Mouse (Mus musculus) hindbrain, embryonic 11.5 days (tissue): ENCODE measurements around the gene Sat2. TPM values are rescaled to one million over a fixed set of nuclear protein-coding genes. Genes with fewer than 3 reads are reported as not detected.
A peak's percentile ranks its signal among the peaks of the same experiment; 100 is the strongest.

ENCODE experiments used
- ATAC-seq: fragments of 200-750 bp; cut with Nextera tagmentation; 2 replicates; pipeline ENCODE4 v1.8.0; 2017; ENCODE audit warnings: mild to moderate bottlenecking, moderate TSS enrichment, moderate library complexity; ENCODE audit not compliant: low FRiP score
- DNase-seq: peaks from one replicate; pipeline ENCODE4 v3.0.0-alpha.2; 2015; ENCODE audit warnings: low spot score
- H3K27ac ChIP-seq: fragments of 300-500 bp; sonication (generic); 2 replicates; pipeline ENCODE4 v1.5.1; 2014; ENCODE audit warnings: mild to moderate bottlenecking, low read depth, low read length
- H3K27me3 ChIP-seq: fragments of 300-500 bp; sonication (generic); 2 replicates; pipeline ENCODE4 v1.6.1; 2014; ENCODE audit warnings: mild to moderate bottlenecking, low read length, moderate library complexity, mixed read lengths; ENCODE audit not compliant: control insufficient read depth, insufficient read depth
- H3K36me3 ChIP-seq: fragments of 300-500 bp; sonication (generic); 2 replicates; pipeline ENCODE4 v1.6.1; 2014; ENCODE audit warnings: mild to moderate bottlenecking, low read length, moderate library complexity, mixed read lengths; ENCODE audit not compliant: control insufficient read depth, insufficient read depth
- H3K4me1 ChIP-seq: fragments of 300-500 bp; sonication (generic); replicated peaks from 2 replicates; pipeline ENCODE4 v1.6.1; 2014; ENCODE audit warnings: low read length, mixed read lengths; ENCODE audit not compliant: control insufficient read depth, insufficient read depth
- H3K4me2 ChIP-seq: fragments of 300-500 bp; sonication (generic); replicated peaks from 2 replicates; pipeline ENCODE4 v1.6.1; 2014; ENCODE audit warnings: mild to moderate bottlenecking, low read depth, low read length
- H3K4me3 ChIP-seq: fragments of 300-500 bp; sonication (generic); 2 replicates; pipeline ENCODE4 v1.5.1; 2014; ENCODE audit warnings: low read depth, low read length
- H3K9ac ChIP-seq: fragments of 300-500 bp; sonication (generic); 2 replicates; pipeline ENCODE4 v1.6.1; 2014; ENCODE audit warnings: low read depth, low read length
- H3K9me3 ChIP-seq: fragments of 300-500 bp; sonication (generic); 2 replicates; pipeline ENCODE4 v1.6.1; 2016; ENCODE audit warnings: low read length; ENCODE audit not compliant: control insufficient read depth
- WGBS: fragments of 180-500 bp; shearing (Covaris S2); extraction: QIAGEN DNeasy Blood & Tissue Kit; methylation state at CpG from one replicate; pipeline ENCODE4 v1.1.7; 2014; 5-methylcytosine and 5-hydroxymethylcytosine counted together
- polyA plus RNA-seq: library from polyadenylated mRNA; unstranded; fragments of >200 nt; fragmentation: Nextera tagmentation; extraction: Ambion mirVana; gene quantifications from 2 replicates; pipeline ENCODE4 v1.2.1, GENCODE M21; 2014

Sat2 gene
- polyA plus RNA-seq, 1 experiment from 2014 or later, result 20.6 TPM

GRCm38 (mm10) chr11:69591899-69592637 is 29.8 kb upstream of the Sat2 start:
- ATAC-seq (no peak), DNase-seq (no peak)
- WGBS, result 86% methylated on average over 7 of the region's 7 CpGs
- Histone ChIP-seq H3K27me3 (no peaks in the 10 kb centered on the region), H3K4me1 (no peaks in the 10 kb centered on the region), H3K4me3 (no peak overlapping the region), H3K4me2 (no peak overlapping the region), H3K27ac (no peak overlapping the region), H3K36me3 (peaks cover 12% of the 10 kb centered on the region; the same call in 1 of the 2 replicates), H3K9me3 (no peaks in the 10 kb centered on the region), H3K9ac (no peak overlapping the region)

- Histone ChIP-seq H3K27me3 (no peaks in the 10 kb centered on the region), H3K9me3 (no peaks in the 10 kb centered on the region), H3K4me2 (no peak overlapping the region)
Measured at GRCm38 (mm10) chr11:69592799-69593198, 29.0 kb upstream of the Sat2 start.

GRCm38 (mm10) chr11:69594853-69595252 is 27.0 kb upstream of the Sat2 start:
- ATAC-seq (no peak), DNase-seq (no peak)
- H3K4me3 ChIP-seq, result no peak overlapping the region
- WGBS, result 96% methylated on average over 6 of the region's 6 CpGs
- no peaks in the 10 kb centered on the region for H3K27me3 ChIP-seq
- H3K36me3 ChIP-seq, result no peaks in the 10 kb centered on the region
- no peaks in the 10 kb centered on the region for H3K9me3 ChIP-seq
- no peak overlapping the region for H3K9ac ChIP-seq
- H3K4me2 ChIP-seq, result no peak overlapping the region
- peaks cover 3% of the 10 kb centered on the region; the same call in 1 of the 2 replicates for H3K4me1 ChIP-seq
- H3K27ac ChIP-seq, result no peak overlapping the region

More at GRCm38 (mm10) chr11:69592799-69593198, 29.0 kb upstream of the Sat2 start:
- 92% methylated on average over 4 of the region's 4 CpGs for WGBS
- Histone ChIP-seq H3K36me3 (peaks cover 10% of the 10 kb centered on the region; the same call in 1 of the 2 replicates), H3K4me1 (no peaks in the 10 kb centered on the region), H3K27ac (no peak overlapping the region), H3K9ac (no peak overlapping the region), H3K4me3 (no peak overlapping the region)
- ATAC-seq (no peak), DNase-seq (no peak)

DNA sequence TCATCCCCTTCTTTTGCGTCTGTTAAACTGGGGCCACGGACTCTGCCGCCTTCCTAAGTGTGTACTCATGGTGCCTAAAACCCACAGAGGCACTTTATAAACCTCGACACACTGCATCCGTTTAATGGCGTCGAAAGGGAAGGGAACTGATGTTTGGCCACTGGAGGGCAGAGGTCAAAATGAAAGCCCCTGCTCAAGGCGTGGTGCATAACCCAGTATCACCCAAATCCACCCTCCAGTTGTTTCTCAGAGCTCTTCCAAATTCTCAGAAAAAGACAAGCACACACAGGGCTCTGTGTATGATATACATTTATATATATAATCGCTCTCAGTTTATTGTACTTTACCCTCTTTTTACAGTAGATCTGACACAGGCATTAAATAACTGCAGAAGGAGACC is 22.4 kb upstream of the Sat2 start:
- Histone ChIP-seq H3K4me2 (no peak overlapping the region), H3K27me3 (peaks cover 2% of the 10 kb centered on the region; the same call in 1 of the 2 replicates), H3K27ac (no peak overlapping the region), H3K4me3 (no peak overlapping the region), H3K9ac (no peak overlapping the region), H3K36me3 (no peaks in the 10 kb centered on the region), H3K4me1 (peaks cover 3% of the 10 kb centered on the region; the same call in 1 of the 2 replicates), H3K9me3 (no peaks in the 10 kb centered on the region)
- 5% methylated on average over 9 of the region's 9 CpGs for WGBS
- no peak for DNase-seq
- ATAC-seq, result no peak

DNA sequence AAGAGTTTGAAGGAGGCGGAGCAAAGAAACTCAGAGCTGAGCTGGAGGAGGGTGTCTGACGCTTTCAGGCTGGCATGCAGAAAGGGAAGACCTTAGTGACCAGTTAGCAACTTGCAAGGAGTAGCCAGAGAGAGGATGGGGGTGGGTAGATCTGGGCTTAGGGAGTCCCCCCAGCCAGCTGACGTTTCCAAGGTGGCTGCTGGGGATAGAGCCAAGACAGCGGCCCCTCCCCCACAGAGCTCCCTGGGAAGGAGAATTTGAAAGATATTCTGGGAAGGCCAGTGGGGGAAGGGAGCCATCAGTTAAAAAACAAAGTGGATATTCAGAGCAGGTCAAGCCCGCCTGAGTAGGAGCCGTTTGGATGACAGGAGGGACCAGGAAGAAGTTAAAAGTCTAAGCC is 21.7 kb upstream of the Sat2 start:
- Histone ChIP-seq H3K4me2 (peak overlapping the region; percentile 8; the same call in 1 of the 2 replicates), H3K4me1 (peaks cover 6% of the 10 kb centered on the region), H3K9ac (no peak overlapping the region; the same call in 1 of the 2 replicates), H3K27ac (no peak overlapping the region), H3K36me3 (no peaks in the 10 kb centered on the region), H3K27me3 (peaks cover 5% of the 10 kb centered on the region; the same call in 1 of the 2 replicates), H3K9me3 (no peaks in the 10 kb centered on the region), H3K4me3 (no peak overlapping the region)
- ATAC-seq, result no peak
- peak; percentile 63 for DNase-seq
- 7% methylated on average over 6 of the region's 6 CpGs for WGBS

GRCm38 (mm10) chr11:69601768-69602167 is 20.1 kb upstream of the Sat2 start:
- Histone ChIP-seq H3K9me3 (no peaks in the 10 kb centered on the region), H3K27me3 (peaks cover 5% of the 10 kb centered on the region; the same call in 1 of the 2 replicates), H3K36me3 (no peaks in the 10 kb centered on the region), H3K4me2 (no peak overlapping the region), H3K27ac (no peak overlapping the region), H3K4me3 (no peak overlapping the region), H3K4me1 (peaks cover 6% of the 10 kb centered on the region), H3K9ac (no peak overlapping the region)
- DNase-seq (no peak), ATAC-seq (no peak)
- 89% methylated on average over 3 of the region's 3 CpGs for WGBS

DNA sequence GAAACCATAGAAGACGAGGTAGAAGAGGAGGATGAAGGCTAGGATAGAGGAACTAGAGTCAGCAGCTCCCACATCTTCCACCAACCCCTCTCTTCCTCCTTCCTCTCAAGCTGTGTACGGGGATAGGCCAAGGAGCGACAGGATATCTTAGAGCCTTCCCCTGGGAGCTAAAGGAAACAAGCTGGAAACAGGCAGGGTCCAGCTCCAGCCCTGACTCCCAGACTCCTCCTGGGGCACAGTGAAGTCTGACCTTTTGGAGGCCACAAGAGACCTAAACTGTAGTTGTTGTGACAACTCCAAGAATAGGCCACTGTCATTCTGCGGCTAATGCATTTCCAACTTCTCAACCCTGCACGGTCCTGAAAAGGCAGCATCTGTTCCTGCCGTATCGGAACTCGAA is 18.3 kb upstream of the Sat2 start:
- H3K36me3 ChIP-seq, result no peaks in the 10 kb centered on the region
- H3K9me3 ChIP-seq, result no peaks in the 10 kb centered on the region
- H3K4me3 ChIP-seq, result no peak overlapping the region
- WGBS, result 77% methylated on average over 8 of the region's 8 CpGs
- H3K4me2 ChIP-seq, result no peak overlapping the region
- no peak for ATAC-seq
- H3K27me3 ChIP-seq, result peaks cover 5% of the 10 kb centered on the region; the same call in 1 of the 2 replicates
- H3K9ac ChIP-seq, result no peak overlapping the region
- DNase-seq, result no peak
- no peak overlapping the region for H3K27ac ChIP-seq
- peaks cover 6% of the 10 kb centered on the region for H3K4me1 ChIP-seq

GRCm38 (mm10) chr11:69604347-69604746 is 17.5 kb upstream of the Sat2 start:
- DNase-seq, result peak; percentile 30
- no peak overlapping the region; the same call in 1 of the 2 replicates for H3K9ac ChIP-seq
- H3K4me2 ChIP-seq, result peak overlapping the region; percentile 100
- no peak for ATAC-seq
- H3K9me3 ChIP-seq, result no peaks in the 10 kb centered on the region
- H3K27ac ChIP-seq, result no peak overlapping the region
- WGBS, result 65% methylated on average over 3 of the region's 3 CpGs
- peaks cover 4% of the 10 kb centered on the region for H3K4me1 ChIP-seq
- H3K4me3 ChIP-seq, result peak overlapping the region; percentile 60
- H3K36me3 ChIP-seq, result no peaks in the 10 kb centered on the region
- H3K27me3 ChIP-seq, result peaks cover 5% of the 10 kb centered on the region; the same call in 1 of the 2 replicates
